Mouse (Mus musculus) ES-E14 (cell line): Measurements from ENCODE around the gene Ell2. TPM values are rescaled to one million over a fixed set of nuclear protein-coding genes. Genes with fewer than 3 reads are reported as not detected.

ENCODE experiments used
- DNase-seq: peaks from one replicate; pipeline ENCODE4 v3.0.0-alpha.2; 2013; ENCODE audit warnings: low read depth, low spot score
- H3K27ac ChIP-seq: 2 replicates; pipeline ENCODE4 v1.5.1; 2012; ENCODE audit warnings: low read depth, mild to moderate bottlenecking, low read length, moderate library complexity, mixed read lengths; ENCODE audit not compliant: poor library complexity, insufficient read depth, severe bottlenecking
- H3K36me3 ChIP-seq: 2 replicates; pipeline ENCODE4 v1.6.1; 2012; ENCODE audit warnings: mild to moderate bottlenecking, low read length, moderate library complexity, mixed read lengths; ENCODE audit not compliant: control insufficient read depth, poor library complexity, insufficient read depth, severe bottlenecking
- H3K4me1 ChIP-seq, 2 experiments: fragments of 150-350 bp in 1 of 2; sonication (generic) in 1 of 2; 2 replicates each; pipeline ENCODE4 v1.6.1; 2012; ENCODE audit warnings: low read length in 2 of 2, mild to moderate bottlenecking in 1 of 2, mixed read lengths in 1 of 2; ENCODE audit not compliant: control insufficient read depth in 2 of 2, insufficient read depth in 2 of 2, poor library complexity in 1 of 2
- H3K4me3 ChIP-seq, 2 experiments: fragments of 150-350 bp in 1 of 2; sonication (generic) in 1 of 2; 2 replicates each; pipeline ENCODE4 v1.5.1; 2012; ENCODE audit warnings: low read length in 2 of 2, low read depth in 1 of 2, mild to moderate bottlenecking in 1 of 2, mixed read lengths in 1 of 2; ENCODE audit not compliant: insufficient read depth in 1 of 2, poor library complexity in 1 of 2, severe bottlenecking in 1 of 2
- H3K9ac ChIP-seq: 2 replicates; pipeline ENCODE4 v1.6.1; 2012; ENCODE audit warnings: low read depth, mild to moderate bottlenecking, low read length, mixed read lengths; ENCODE audit not compliant: poor library complexity, insufficient read depth, severe bottlenecking
- H3K9me3 ChIP-seq: fragments of 150-350 bp; sonication (generic); 2 replicates; pipeline ENCODE4 v1.6.1; 2012; ENCODE audit warnings: low read depth, mild to moderate bottlenecking, low read length; ENCODE audit not compliant: control insufficient read depth, insufficient read depth
- CHD2 ChIP-seq: IDR thresholded peaks from 2 replicates; pipeline ENCODE4 v1.6.1; 2014; ENCODE audit warnings: mild to moderate bottlenecking, low read depth, low read length, inconsistent platforms
- HCFC1 ChIP-seq: IDR thresholded peaks from 2 replicates; pipeline ENCODE4 v1.6.1; 2012; ENCODE audit warnings: low read length, inconsistent platforms, borderline replicate concordance; ENCODE audit not compliant: insufficient read depth
- MAFK ChIP-seq: IDR thresholded peaks from 2 replicates; pipeline ENCODE4 v1.6.1; 2014; ENCODE audit warnings: mild to moderate bottlenecking, low read depth, low read length, inconsistent platforms; ENCODE audit not compliant: insufficient read depth
- ZC3H11A ChIP-seq: IDR thresholded peaks from 2 replicates; pipeline ENCODE4 v1.6.1; 2012; ENCODE audit warnings: low read depth, mild to moderate bottlenecking, inconsistent platforms, low read length, borderline replicate concordance
- ZNF384 ChIP-seq: IDR thresholded peaks from 2 replicates; pipeline ENCODE4 v1.6.1; 2012; ENCODE audit warnings: low read depth, low read length, inconsistent platforms
- in situ Hi-C, 2 experiments: fragments of 600-800 bp; cut with MboI; formaldehyde crosslinking; loops; one replicate each; pipeline ENCODE4 v1.15.1; 2025; ENCODE audit warnings: low sequenced_read_pairs in 2 of 2, inconsistent platforms in 1 of 2; ENCODE audit not compliant: unreplicated experiment in 2 of 2
- total RNA-seq: library from RNA; depleted of rRNA; stranded (reverse); fragments of 300-350 nt; gene quantifications from 2 replicates; pipeline ENCODE4 v1.2.3, GENCODE M21; 2012

The Ell2 gene
- total RNA-seq, 1 experiment: 21.4 TPM

GRCm38 (mm10) chr13:75747265-75747664 is 40.7 kb downstream of the Ell2 start:
- no peak overlapping the region for H3K9ac ChIP-seq

DNA sequence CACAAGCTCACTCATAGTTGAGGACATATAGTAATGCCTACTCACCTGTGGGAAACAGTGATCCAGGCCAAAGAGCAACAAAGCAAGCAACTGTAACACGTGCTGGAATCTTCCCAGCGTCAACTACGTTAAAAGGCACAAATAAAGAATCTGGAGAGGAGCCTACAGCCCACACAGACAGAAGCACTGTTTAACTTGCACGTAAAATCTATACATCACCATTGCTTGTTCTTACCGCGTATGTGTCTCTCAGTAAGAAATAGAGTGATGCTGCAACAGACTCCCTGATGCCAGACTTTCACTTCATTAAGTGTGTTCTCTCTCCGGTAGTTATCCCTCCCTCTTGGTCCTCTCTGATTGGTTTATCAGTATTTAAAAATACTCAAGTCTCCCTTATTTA is 42.1 kb downstream of the Ell2 start:
- no peak overlapping the region for H3K9ac ChIP-seq
- no peaks in the 10 kb centered on the region for H3K36me3 ChIP-seq
- in situ Hi-C loops: no loop called here
- H3K4me3 ChIP-seq: no peak overlapping the region
- TF ChIP-seq ZC3H11A: no peak
- TF ChIP-seq MAFK: no peak
- no peak for TF ChIP-seq CHD2
- TF ChIP-seq ZNF384: no peak
- TF ChIP-seq HCFC1: no peak
- no peak overlapping the region for H3K27ac ChIP-seq
- no peak for DNase-seq
- H3K9me3 ChIP-seq: no peaks in the 10 kb centered on the region
- H3K4me1 ChIP-seq: peaks cover 0 to 2% of the 10 kb centered on the region in 2 experiments; a peak in 1 of 4 replicates

More at GRCm38 (mm10) chr13:75747265-75747664, 40.7 kb downstream of the Ell2 start:
- no peaks in the 10 kb centered on the region for H3K9me3 ChIP-seq
- TF ChIP-seq ZNF384: no peak
- no peak for TF ChIP-seq HCFC1
- no peak for TF ChIP-seq MAFK
- TF ChIP-seq ZC3H11A: no peak
- no peak for TF ChIP-seq CHD2
- no peak overlapping the region for H3K27ac ChIP-seq
- no peak overlapping the region for H3K4me3 ChIP-seq
- no peaks in the 10 kb centered on the region for H3K4me1 ChIP-seq
- DNase-seq: no peak
- in situ Hi-C loops: no loop called here
- no peaks in the 10 kb centered on the region for H3K36me3 ChIP-seq

GRCm38 (mm10) chr13:75750785-75751184 is 44.2 kb downstream of the Ell2 start:
- Histone ChIP-seq H3K36me3 (no peaks in the 10 kb centered on the region), H3K4me1 (peaks cover 0 to 2% of the 10 kb centered on the region in 2 experiments; a peak in 1 of 4 replicates), H3K4me3 (no peak overlapping the region), H3K27ac (no peak overlapping the region), H3K9ac (no peak overlapping the region), H3K9me3 (no peaks in the 10 kb centered on the region)
- no peak for DNase-seq
- in situ Hi-C loops: no loop called here
- no peak for TF ChIP-seq ZC3H11A
- no peak for TF ChIP-seq CHD2
- TF ChIP-seq HCFC1: no peak
- no peak for TF ChIP-seq ZNF384
- TF ChIP-seq MAFK: no peak

DNA sequence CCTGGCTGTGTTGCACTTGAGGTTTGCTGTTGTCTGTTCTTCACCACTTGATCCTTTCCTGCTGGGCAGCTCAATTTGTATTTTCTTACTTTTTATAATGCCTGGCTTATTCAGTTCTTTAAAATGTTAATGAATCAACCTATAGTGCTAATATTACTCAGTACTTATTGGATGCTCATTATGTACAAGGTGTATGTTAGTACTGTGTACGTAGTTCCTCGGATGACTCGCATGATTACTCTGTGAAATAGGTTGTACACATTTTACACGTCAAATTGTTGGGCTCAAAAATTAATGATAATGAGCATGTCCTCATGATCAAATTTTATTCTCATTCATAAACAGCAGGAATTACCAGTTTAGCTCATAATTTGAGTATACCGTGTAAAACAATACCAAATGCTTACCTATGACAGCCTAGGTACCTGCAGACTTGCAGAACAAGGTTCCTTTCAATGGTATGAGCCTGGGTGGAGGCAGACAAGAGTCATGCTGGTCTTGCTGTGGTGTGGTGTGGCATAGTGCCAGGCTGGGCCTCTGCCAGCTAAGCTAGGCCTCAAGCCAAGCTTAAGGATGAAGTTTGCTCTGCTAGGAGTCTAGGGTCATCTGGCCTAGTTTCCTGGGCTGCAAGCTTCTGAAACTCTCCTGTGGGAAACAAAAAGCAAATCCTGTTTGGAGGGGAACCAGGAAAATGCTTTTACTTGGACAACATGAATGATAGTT is 45.8 kb downstream of the Ell2 start:
- TF ChIP-seq MAFK (no peak), ZNF384 (no peak), CHD2 (no peak), ZC3H11A (no peak), HCFC1 (no peak)

More for the DNA sequence above, 45.8 kb downstream of the Ell2 start:
- no peak overlapping the region for H3K27ac ChIP-seq
- peaks cover 0 to 2% of the 10 kb centered on the region in 2 experiments; a peak in 1 of 4 replicates for H3K4me1 ChIP-seq
- no peaks in the 10 kb centered on the region for H3K9me3 ChIP-seq
- in situ Hi-C loops: no loop called here
- DNase-seq: no peak
- no peak overlapping the region for H3K9ac ChIP-seq
- no peak overlapping the region for H3K4me3 ChIP-seq
- no peaks in the 10 kb centered on the region for H3K36me3 ChIP-seq
